Mouse (Mus musculus) forebrain, postnatal 0 days (tissue): ENCODE results near the gene Pex12. TPM values are rescaled to one million over a fixed set of nuclear protein-coding genes. Genes with fewer than 3 reads are reported as not detected.

Experiments
- ATAC-seq: fragments of 200-750 bp; cut with Nextera tagmentation; 2 replicates; pipeline ENCODE4 v1.8.0; 2017; ENCODE audit warnings: mild to moderate bottlenecking, moderate library complexity
- DNase-seq: peaks from one replicate; pipeline ENCODE4 v3.0.0-alpha.2; 2015
- H3K27ac ChIP-seq: fragments of 300-500 bp; sonication (generic); 2 replicates; pipeline ENCODE4 v1.5.1; 2014; ENCODE audit warnings: low read depth, mild to moderate bottlenecking, antibody characterized with exemption, low read length, moderate library complexity, mixed read lengths
- H3K27me3 ChIP-seq: fragments of 300-500 bp; sonication (generic); 2 replicates; pipeline ENCODE4 v1.6.1; 2014; ENCODE audit warnings: mild to moderate bottlenecking, low read length, mixed read lengths; ENCODE audit not compliant: insufficient read depth
- H3K36me3 ChIP-seq: fragments of 300-500 bp; sonication (generic); 2 replicates; pipeline ENCODE4 v1.6.1; 2014; ENCODE audit warnings: mild to moderate bottlenecking, moderate library complexity; ENCODE audit not compliant: insufficient read depth
- H3K4me1 ChIP-seq: fragments of 300-500 bp; sonication (generic); 2 replicates; pipeline ENCODE4 v1.6.1; 2014; ENCODE audit warnings: antibody characterized with exemption; ENCODE audit not compliant: insufficient read depth
- H3K4me2 ChIP-seq: fragments of 300-500 bp; sonication (generic); 2 replicates; pipeline ENCODE4 v1.6.1; 2014; ENCODE audit warnings: low read depth, mild to moderate bottlenecking, moderate library complexity
- H3K4me3 ChIP-seq: fragments of 300-500 bp; sonication (generic); 2 replicates; pipeline ENCODE4 v1.5.1; 2014; ENCODE audit warnings: low read depth, low read length, mixed read lengths
- H3K9ac ChIP-seq: fragments of 300-500 bp; sonication (generic); 2 replicates; pipeline ENCODE4 v1.6.1; 2014; ENCODE audit warnings: mild to moderate bottlenecking
- H3K9me3 ChIP-seq: fragments of 300-500 bp; sonication (generic); 2 replicates; pipeline ENCODE4 v1.6.1; 2016; ENCODE audit warnings: low read length
- CTCF ChIP-seq: sonication (generic); IDR thresholded peaks from 2 replicates; pipeline ENCODE4 v1.5.1; 2016; ENCODE audit warnings: antibody characterized with exemption, control low read depth, low read depth
- WGBS: fragments of 180-500 bp; shearing (Covaris S2); extraction: QIAGEN DNeasy Blood & Tissue Kit; methylation state at CpG from one replicate; pipeline ENCODE4 v1.1.7; 2014; 5-methylcytosine and 5-hydroxymethylcytosine counted together
- polyA plus RNA-seq: library from polyadenylated mRNA; unstranded; fragments of >200 nt; fragmentation: Nextera tagmentation; extraction: Ambion mirVana; gene quantifications from 2 replicates; pipeline ENCODE4 v1.2.1, GENCODE M21; 2015
- total RNA-seq: library from RNA; depleted of rRNA; stranded (reverse); fragments of >200 nt; gene quantifications from 2 replicates; pipeline ENCODE4 v1.2.3, GENCODE M21; 2014

Pex12 gene
- total and polyA plus RNA-seq, 2 experiments from 2014 or later, result 12.8 to 16.2 TPM

DNA sequence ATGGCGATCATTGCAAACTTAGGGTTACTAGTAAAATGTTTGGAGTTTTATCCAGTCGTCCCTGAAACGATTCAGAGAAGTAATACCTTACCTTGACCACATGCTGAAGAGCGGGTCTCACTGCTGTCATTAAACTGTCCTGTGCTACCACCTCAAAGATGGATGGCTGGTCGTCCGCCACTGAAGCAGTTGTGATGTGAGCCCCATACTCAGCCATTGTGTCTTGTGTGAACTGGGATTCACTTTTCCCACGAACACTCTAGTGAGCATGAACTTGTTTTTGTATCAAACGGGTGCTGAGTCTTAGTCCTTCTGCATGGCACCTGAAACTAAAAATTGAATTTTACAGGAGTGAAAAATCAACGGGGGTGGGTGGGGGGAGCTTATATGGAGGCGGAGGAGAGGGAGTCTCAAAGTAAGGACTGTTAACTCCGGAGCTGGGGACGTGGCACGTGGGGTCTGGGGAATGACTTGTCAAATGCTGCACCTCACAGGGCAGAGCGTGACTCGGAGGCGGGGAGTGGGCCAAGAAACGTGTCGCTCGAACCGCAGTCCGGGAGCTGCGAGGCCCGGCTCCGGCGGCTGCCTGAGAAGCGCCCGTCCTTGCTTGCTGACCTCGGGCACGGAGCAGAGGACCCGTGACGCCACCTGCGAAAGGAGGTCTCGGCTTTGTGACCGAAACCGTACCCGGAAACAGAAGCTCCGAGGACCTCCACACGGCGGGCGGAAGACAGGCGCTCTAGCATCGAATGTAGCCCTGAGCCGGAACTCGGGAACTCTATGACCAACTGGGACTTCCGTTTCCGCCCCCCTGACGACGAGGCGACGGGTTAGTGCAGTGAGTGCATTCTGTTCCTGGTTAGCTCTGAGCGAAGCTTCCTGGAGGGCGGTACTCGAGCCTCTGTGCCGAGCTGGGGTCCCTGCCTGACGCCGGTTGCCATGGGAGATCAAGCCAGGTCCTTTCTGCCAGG, 3.9 kb downstream of the Pex12 start, which contains the start of gene Ap2b1:
TSS of gene Ap2b1 (plus strand) at position 800 of the 971 bp plus-strand sequence.
- peak within 1 kb of the TSS; percentile 95 for H3K27ac ChIP-seq
- peak within 1 kb of the TSS; percentile 78 for H3K4me2 ChIP-seq
- TF ChIP-seq CTCF, result peak; percentile 20; the same call in 1 of the 2 replicates
- DNase-seq (peak; percentile 95), ATAC-seq (peak; percentile 96)
- no peaks in the 10 kb centered on the region for H3K9me3 ChIP-seq
- peak within 1 kb of the TSS; percentile 87 for H3K9ac ChIP-seq
- peaks cover 12% of the 10 kb centered on the region for H3K4me1 ChIP-seq
- no peaks in the 10 kb centered on the region for H3K27me3 ChIP-seq
- H3K36me3 ChIP-seq, result peaks cover 9% of the 10 kb centered on the region; the same call in 1 of the 2 replicates
- peak within 1 kb of the TSS; percentile 79 for H3K4me3 ChIP-seq
- WGBS, result 3% methylated on average over 56 of the region's 56 CpGs

DNA sequence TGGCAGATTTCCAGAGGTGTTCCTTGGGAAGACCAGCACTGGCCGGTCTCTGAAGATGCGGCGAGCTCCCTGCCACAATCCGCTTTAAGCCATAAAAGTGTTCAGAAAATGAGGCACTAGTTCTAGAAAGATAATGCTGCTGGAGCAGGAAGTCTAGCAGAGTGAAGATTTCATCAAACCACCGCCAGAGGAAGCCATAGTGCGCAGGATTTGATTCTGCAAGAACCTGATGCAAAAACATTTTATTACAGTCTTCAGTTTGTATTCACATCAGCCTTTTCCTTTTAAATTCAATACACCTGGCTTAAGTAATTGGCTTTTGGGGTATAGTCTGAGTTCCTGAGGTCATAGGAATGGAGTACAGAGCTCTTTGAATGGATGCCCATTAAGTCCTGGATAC, 4.6 kb downstream of the Pex12 start:
- no peak for ATAC-seq
- WGBS, result 80% methylated on average over 6 of the region's 6 CpGs
- H3K9ac ChIP-seq, result peak overlapping the region; percentile 87
- H3K36me3 ChIP-seq, result peaks cover 9% of the 10 kb centered on the region; the same call in 1 of the 2 replicates
- no peaks in the 10 kb centered on the region for H3K27me3 ChIP-seq
- H3K4me1 ChIP-seq, result peaks cover 17% of the 10 kb centered on the region
- H3K27ac ChIP-seq, result peak overlapping the region; percentile 95; the same call in 1 of the 2 replicates
- H3K4me2 ChIP-seq, result peak overlapping the region; percentile 78
- no peak for TF ChIP-seq CTCF
- DNase-seq, result no peak
- H3K4me3 ChIP-seq, result peak overlapping the region; percentile 79
- H3K9me3 ChIP-seq, result no peaks in the 10 kb centered on the region

DNA sequence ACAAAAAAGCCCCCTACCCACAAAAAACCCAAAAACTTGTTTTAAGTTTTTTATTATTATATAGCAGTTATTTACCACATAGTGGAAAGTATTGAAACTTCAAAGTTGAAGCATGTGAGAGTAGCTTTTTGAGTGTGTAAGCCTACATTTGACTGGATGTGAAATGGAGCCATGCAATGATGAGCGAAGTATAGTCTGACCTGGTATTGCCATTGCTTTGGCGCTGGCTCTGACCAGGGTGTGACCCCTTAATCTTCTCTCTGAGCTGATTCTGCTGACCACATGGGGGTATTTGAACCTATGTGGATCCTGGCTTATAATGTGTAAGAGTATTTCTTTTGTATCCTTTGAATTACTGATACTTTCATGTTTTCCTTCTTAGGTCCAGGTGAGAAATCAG, 8.3 kb downstream of the Pex12 start:
- peaks cover 21% of the 10 kb centered on the region for H3K4me1 ChIP-seq
- H3K27me3 ChIP-seq, result no peaks in the 10 kb centered on the region
- H3K36me3 ChIP-seq, result peaks cover 9% of the 10 kb centered on the region; the same call in 1 of the 2 replicates
- no peak for ATAC-seq
- H3K9ac ChIP-seq, result no peak overlapping the region
- no peak overlapping the region for H3K27ac ChIP-seq
- no peak overlapping the region for H3K4me3 ChIP-seq
- 91% methylated on average over 2 of the region's 2 CpGs for WGBS
- no peaks in the 10 kb centered on the region for H3K9me3 ChIP-seq
- DNase-seq, result no peak
- TF ChIP-seq CTCF, result no peak
- H3K4me2 ChIP-seq, result no peak overlapping the region

DNA sequence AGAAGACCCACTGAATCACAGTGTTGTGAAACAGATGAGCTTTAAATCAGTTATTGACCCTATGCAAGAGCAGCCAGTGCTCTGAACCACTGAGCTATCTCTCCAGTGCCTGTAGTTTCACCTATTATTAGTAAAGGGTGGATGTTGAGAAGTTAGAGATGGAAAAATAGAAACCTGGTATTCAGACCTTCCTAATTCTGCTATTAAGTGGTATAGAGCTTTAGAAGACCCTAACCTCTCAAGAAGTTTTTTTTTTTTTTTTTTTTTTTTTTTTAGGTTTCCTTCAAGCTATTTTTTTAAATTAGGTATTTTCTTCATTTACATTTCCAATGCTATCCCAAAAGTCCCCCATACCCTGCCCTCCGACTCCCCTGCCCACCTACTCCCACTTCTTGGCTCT, 9.2 kb downstream of the Pex12 start:
- H3K27ac ChIP-seq, result no peak overlapping the region
- TF ChIP-seq CTCF, result no peak
- H3K4me2 ChIP-seq, result peak overlapping the region; percentile 76
- H3K4me3 ChIP-seq, result no peak overlapping the region
- WGBS, result 82% methylated on average over 1 of the region's 1 CpGs
- no peaks in the 10 kb centered on the region; the same call in 1 of the 2 replicates for H3K27me3 ChIP-seq
- peaks cover 9% of the 10 kb centered on the region; the same call in 1 of the 2 replicates for H3K36me3 ChIP-seq
- no peaks in the 10 kb centered on the region for H3K9me3 ChIP-seq
- DNase-seq (no peak), ATAC-seq (no peak)
- H3K9ac ChIP-seq, result no peak overlapping the region
- peaks cover 20% of the 10 kb centered on the region for H3K4me1 ChIP-seq

DNA sequence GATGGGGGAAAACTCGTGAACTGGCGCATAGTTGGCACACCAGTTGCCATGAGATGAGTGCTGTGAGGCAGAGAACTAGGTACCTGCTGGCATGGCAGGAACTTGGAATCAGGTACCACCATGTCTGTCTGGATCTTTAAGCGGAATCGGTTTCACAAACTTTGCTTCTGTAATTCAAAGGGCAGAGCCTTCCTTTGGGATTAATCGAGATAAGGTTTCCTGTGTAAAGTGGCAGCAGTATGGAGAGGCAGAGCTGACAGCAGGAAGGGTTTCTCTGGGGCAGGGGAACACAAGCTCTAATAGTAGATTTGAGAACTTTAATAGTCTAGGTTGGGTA, 10.2 kb downstream of the Pex12 start:
- 0% methylated on average over 5 of the region's 5 CpGs for WGBS
- peak overlapping the region; percentile 57 for H3K9ac ChIP-seq

DNA sequence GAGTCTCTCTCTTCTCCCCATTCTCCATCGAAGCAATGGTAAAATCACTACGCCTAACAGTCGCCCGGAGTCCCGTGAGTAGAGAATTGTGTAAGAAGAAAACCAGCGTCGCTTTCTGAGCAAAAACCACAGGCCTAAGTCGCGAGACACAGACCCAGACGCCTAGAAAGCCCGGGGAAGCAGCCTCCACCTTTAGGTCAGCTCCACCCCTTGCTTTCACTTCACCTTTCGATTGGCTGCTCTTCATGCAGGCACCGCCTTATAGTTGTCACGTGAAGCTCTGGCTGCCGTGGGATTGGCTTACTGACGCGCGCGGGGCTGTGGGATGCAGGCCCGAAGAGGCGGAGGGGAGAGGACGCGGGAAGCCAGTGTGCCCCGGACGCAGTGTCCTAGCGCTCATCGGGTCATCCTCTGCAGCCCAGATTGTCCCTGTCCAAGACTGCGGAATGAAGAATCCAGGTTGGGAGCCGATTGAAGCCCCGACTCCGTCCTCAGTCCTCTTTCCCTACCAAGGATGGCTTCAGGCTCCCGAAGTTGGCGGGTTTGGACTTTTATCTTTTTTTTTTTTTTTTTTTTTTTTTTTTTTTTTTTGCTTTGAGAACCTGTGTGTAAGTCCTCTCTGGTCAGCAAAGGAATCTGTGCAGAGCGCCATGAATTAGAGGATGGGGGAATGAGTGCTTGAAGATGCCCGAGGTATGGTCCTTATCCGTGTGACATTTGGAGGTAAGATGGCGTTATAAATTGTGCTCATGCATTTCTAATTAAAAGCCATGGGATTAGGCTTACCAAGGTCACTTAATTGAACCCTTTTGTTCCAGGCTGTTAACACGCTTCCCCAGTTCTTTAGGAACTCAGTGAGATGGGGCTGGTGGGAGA, 10.8 kb downstream of the Pex12 start:
- under 1% methylated on average over 38 of the region's 38 CpGs for whole genome bisulfite sequencing

More for the DNA sequence above, 10.2 kb downstream of the Pex12 start:
- no peak for ATAC-seq
- peak overlapping the region; percentile 35; the same call in 1 of the 2 replicates for H3K27ac ChIP-seq
- DNase-seq, result no peak
- H3K4me2 ChIP-seq, result peak overlapping the region; percentile 76
- peaks cover 14% of the 10 kb centered on the region for H3K4me1 ChIP-seq
- H3K27me3 ChIP-seq, result no peaks in the 10 kb centered on the region; the same call in 1 of the 2 replicates
- no peaks in the 10 kb centered on the region for H3K9me3 ChIP-seq
- H3K36me3 ChIP-seq, result peaks cover 9% of the 10 kb centered on the region; the same call in 1 of the 2 replicates
- TF ChIP-seq CTCF, result no peak
- peak overlapping the region; percentile 65 for H3K4me3 ChIP-seq

More for the DNA sequence above, 10.8 kb downstream of the Pex12 start:
- peaks cover 9% of the 10 kb centered on the region; the same call in 1 of the 2 replicates for H3K36me3 ChIP-seq
- H3K27ac ChIP-seq, result peak overlapping the region; percentile 54
- H3K27me3 ChIP-seq, result no peaks in the 10 kb centered on the region; the same call in 1 of the 2 replicates
- peaks cover 14% of the 10 kb centered on the region for H3K4me1 ChIP-seq
- TF ChIP-seq CTCF, result no peak
- H3K4me3 ChIP-seq, result peak overlapping the region; percentile 65
- peak overlapping the region; percentile 57 for H3K9ac ChIP-seq
- peak; percentile 95 for DNase-seq
- peak; percentile 100 for ATAC-seq
- H3K9me3 ChIP-seq, result no peaks in the 10 kb centered on the region
- H3K4me2 ChIP-seq, result peak overlapping the region; percentile 76
